Mouse (Mus musculus): ENCODE measurements around the gene Cacng5.

Cacng5 gene

GRCm38 (mm10) chr11:107914634-107915226 lies at the start of gene Cacng5:
Cacng5 (minus strand) TSS chr11:107915055.
- DNase-seq (ENCODE audit: low read depth, low spot score), result no peak

- DNase-seq (ENCODE audit: low read depth, low spot score), result no peak
These were observed 42.9 kb upstream of the Cacng5 start for GRCm38 (mm10) chr11:107957566-107958350.

GRCm38 (mm10) chr11:107955191-107956062 lies 40.6 kb upstream of the Cacng5 start:
- no peak for DNase-seq (ENCODE audit: low read depth, low spot score)

DNA sequence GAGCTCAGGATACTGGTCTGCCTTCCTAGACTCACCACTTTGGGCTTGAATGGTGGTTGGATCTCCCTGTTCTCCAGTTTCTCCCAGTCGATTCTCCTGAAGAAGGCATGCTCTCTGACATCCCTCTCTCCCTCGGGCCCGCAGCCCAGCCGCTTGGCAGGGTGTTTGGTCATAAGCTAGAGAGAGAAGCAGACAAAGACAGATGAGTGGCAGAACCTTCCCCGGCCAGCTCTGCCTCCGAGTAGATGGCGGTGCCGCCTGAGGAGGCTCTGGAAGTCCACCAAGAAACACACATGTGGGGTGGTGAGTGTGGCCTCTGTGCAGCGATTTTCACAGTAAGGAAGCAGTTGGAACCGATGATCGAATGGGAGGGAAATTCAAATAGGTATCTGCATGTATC lies 36.6 kb upstream of the Cacng5 start:
- DNase-seq (ENCODE audit: low read depth, low spot score), result no peak

- DNase-seq (ENCODE audit: low read depth, low spot score), result no peak
These were observed 35.8 kb upstream of the Cacng5 start for GRCm38 (mm10) chr11:107950658-107951057.

GRCm38 (mm10) chr11:107950211-107950610 lies 35.4 kb upstream of the Cacng5 start:
- no peak for DNase-seq (ENCODE audit: low read depth, low spot score)

DNA sequence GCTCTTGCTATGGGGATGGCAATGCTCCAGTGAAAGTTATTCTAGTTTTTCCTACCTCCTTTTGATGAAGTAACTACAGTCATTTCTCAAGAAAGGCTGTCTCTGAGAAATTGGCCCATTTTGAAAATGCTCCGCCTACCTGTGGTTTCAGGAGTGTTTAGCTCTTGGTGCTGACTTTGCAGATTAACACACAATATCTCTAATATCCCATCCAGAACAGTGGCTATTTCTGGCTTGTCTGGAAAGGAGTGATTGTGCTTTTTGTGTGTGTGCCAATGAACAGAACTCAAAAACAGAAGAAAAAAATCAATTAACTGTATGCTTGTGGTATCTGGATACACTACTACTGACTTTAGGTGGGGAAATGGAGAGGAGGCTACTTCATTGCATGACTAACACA lies 33.1 kb upstream of the Cacng5 start:
- DNase-seq (ENCODE audit: low read depth, low spot score), result no peak

GRCm38 (mm10) chr11:107946823-107947222 lies 32.0 kb upstream of the Cacng5 start:
- no peak for DNase-seq (ENCODE audit: low read depth, low spot score)

GRCm38 (mm10) chr11:107936929-107937328 lies 22.1 kb upstream of the Cacng5 start:
- DNase-seq (ENCODE audit: low read depth, low spot score), result no peak

GRCm38 (mm10) chr11:107931721-107932120 lies 16.9 kb upstream of the Cacng5 start:
- no peak for DNase-seq (ENCODE audit: low read depth, low spot score)

DNA sequence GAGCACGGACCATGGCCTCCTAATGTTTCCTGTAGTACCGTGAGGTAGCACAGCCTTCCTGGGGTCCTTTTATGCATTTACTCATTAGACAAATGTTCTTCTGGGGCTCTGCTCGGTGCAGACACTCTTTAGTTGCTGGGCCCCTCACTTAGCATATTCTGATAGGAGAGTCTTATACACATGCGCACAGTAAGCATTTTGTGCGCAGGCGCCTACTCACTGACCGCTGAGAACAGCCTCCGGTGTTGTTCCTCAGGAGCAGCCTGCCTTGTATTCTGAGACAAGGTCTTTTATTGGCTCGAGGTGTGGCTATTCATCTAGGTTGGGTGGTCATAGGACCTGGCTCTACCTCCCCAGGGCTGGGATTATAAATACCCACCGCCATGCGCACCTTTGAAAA lies 16.4 kb upstream of the Cacng5 start:
- no peak for DNase-seq (ENCODE audit: low read depth, low spot score)

DNA sequence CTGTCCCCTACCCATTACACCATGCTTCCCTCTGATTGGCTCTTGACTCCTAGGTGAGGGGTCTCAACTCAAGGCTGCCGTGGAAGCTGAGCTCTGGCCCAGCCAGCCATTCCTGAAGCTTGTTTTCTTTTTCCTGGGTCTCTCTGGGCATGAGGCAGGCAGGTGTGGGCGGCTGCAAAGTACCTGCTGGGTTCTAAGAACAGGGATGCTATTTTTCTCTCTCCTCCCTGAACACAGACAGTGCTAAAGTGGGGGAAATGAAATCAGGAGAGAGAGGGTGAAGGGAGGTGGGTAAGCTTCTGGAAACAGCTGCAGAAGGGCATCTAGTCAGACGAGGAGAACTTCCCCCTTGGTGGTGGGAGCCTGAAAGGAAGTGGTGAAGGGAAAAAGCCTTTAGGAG lies 14.9 kb upstream of the Cacng5 start:
- no peak for DNase-seq (ENCODE audit: low read depth, low spot score)

DNA sequence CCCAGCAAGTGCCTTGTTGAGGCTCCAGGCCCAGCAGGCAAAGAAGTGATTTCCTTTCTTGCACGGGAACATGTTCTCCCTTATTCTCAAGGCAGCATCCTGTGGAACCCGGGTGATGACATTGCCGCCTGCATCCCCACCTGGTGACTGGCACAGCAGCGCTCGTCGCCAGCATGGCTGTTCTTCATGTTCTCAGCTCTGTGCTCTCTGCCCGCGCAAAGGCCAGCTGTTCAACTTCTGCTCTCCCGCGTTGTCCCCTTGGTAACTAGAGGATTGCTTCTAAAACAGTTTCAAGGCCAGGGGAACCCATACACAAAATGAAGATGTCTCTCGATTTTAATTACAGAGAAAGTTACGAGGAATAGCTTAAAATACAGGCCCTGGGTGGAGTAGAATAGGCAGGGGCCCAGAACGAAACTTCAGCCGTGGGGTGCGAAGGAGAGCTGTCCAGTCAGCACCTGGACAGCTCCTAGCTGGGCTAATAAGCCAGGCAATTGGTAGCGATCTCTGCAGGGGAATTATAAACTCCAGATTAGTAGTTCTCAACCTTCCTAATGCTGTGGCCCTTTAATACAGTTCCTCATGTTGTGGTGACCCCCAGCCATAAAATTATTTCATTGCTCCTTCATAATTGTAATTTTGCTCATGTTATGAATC lies 5.1 kb upstream of the Cacng5 start:
- no peak for DNase-seq (ENCODE audit: low read depth, low spot score)

DNA sequence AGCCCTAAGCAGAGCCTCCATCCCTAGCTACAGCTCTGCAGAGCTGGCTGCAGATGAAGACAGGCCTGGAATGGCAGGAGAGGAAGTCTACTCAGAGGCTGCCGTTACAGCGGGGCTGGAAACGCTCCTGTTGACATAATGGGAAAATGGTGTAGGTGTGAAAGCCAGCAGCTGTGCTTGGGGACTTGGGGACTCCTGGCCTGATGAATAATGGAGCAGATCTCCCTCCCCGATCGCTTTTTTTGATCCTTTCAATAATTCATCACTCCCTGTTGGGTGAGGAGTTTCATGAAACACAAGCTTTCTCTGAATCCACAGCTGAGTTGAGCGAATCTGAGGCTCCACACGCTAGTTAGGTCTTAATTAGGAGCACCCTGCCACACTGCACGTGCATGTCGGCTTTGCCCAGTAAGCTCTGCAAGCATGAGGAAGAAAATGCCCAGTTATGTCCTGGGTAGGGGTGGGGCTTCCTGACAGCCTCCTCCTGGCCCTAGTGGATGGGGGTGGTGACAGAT lies 2.9 kb upstream of the Cacng5 start:
- no peak for DNase-seq (ENCODE audit: low read depth, low spot score)

DNA sequence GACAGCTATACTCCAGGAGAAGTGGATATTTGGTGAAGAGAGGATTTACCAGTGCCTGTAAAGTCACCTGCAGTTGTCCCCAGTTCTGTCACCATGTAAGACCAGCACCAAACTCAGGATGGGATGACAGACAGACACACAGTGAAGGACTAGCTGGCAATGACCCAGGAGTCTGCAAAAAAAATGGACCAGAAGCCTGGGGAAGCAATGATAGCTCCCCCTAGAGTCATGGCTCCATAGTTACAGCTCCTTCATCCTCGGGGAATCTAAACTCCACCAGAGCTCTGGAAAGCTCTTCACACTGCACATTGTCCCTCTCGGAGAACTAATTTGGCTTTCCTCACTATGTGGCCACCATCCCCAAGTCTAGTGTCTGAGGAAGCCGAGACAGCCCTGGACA lies 1.5 kb downstream of the Cacng5 start:
- no peak for DNase-seq (ENCODE audit: low read depth, low spot score)

DNA sequence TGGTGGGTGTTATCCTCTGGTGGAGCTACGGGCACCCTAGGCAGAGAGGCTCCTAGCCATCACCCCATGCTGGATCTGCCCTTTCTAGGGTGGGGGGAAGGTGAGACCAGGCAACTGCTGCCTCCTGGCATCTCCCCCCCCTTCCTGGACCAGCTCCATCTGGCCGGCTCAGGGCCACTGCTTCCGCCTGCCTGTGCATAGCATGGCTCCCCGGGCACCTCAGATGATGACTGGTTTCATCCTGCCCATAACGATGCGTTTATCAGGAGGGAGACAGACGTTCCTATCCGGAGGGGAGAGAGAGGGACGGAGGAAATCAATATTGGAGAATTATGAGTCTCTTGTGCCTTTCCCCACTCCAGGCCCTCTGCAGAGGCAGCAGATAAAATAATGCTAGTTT lies 9.5 kb downstream of the Cacng5 start:
- DNase-seq (ENCODE audit: low read depth, low spot score), result no peak

DNA sequence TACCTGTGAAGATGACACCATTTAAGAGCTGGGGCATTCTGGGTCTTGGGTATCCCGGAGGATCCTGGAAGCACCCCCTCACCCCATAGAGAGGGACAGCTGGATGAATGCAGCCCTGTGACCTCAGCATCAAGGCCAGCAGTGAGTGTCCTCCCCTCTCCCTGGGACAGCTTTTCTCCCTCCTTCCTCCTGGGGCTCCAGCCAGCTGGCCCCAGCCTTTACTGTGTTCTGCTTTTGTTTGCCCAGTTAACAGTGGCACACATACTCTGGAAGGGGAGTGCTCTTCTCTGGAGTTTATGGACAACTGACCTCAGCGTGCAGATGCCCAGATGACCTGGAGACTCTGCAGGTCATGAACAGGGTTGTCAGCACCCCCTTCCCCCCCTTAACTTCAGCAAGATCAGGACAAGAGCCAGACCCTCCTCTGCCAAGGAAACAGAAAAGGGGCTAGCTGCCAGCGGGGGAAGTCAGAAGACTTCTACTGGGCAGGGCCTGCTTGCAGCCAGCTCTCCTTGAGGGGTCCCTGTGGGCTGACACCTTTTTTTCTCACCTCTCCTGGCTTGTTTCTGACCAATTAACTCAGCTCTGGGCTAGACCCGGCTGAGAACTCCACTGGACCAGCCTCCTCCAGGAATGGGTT lies 10.8 kb downstream of the Cacng5 start:
- DNase-seq (ENCODE audit: low read depth, low spot score), result no peak

DNA sequence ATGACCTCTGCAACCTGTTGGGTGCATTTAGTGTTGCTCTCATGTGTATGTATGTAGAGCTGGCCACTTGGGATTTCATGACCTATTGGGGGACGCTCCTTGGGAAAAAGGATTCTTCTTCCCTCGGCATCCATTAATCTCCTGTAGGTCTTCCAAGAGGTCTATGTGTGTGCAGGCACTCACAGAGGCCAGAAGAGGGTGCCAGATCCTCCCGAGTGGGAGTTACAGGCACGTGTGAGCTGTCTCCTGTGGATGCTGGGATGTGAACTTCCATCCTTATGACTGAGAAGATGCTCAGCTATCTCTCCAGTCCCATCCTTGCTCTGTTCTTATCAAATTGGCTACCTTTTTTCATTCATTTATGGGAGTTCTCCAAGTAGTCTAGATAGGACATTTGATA lies 14.4 kb downstream of the Cacng5 start:
- no peak for DNase-seq (ENCODE audit: low read depth, low spot score)

DNA sequence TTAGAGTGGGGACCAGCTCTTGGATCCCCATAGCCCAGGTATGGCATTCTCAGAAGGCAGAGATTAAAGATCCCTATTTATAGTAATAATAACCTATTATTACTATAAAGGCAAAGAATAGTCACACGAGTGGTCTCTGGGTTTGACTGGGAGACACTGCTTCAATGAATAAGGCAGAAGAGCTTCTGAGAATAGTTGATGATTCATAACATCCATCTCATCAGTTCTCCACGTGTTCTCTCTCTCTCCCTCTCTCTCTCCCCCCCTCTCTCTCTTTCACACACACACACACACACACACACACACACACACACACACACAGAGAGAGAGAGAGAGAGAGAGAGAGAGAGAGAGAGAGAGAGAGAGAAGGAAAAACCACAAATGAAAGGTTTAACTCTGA lies 16.2 kb downstream of the Cacng5 start:
- no peak for DNase-seq (ENCODE audit: low read depth, low spot score)

GRCm38 (mm10) chr11:107895635-107896034 lies 19.2 kb downstream of the Cacng5 start:
- DNase-seq (ENCODE audit: low read depth, low spot score), result no peak

- no peak for DNase-seq (ENCODE audit: low read depth, low spot score)
These were observed 23.5 kb downstream of the Cacng5 start for GRCm38 (mm10) chr11:107891377-107891776.

Data from retina, adult 2 months (tissue).